Mouse (Mus musculus): ENCODE measurements around the gene Kctd6.
A peak's percentile ranks its signal among the peaks of the same experiment; 100 is the strongest.
"Not testable (repeated sequence)": the region's sequence is repeated elsewhere in the genome, so short reads cannot be mapped to it uniquely, and the experiment has no call there.

Kctd6 gene

GRCm38 (mm10) chr14:8249206-8249605 lies 35.3 kb downstream of the Kctd6 start:
- no peak for DNase-seq (ENCODE audit: low read depth, low spot score)

DNA sequence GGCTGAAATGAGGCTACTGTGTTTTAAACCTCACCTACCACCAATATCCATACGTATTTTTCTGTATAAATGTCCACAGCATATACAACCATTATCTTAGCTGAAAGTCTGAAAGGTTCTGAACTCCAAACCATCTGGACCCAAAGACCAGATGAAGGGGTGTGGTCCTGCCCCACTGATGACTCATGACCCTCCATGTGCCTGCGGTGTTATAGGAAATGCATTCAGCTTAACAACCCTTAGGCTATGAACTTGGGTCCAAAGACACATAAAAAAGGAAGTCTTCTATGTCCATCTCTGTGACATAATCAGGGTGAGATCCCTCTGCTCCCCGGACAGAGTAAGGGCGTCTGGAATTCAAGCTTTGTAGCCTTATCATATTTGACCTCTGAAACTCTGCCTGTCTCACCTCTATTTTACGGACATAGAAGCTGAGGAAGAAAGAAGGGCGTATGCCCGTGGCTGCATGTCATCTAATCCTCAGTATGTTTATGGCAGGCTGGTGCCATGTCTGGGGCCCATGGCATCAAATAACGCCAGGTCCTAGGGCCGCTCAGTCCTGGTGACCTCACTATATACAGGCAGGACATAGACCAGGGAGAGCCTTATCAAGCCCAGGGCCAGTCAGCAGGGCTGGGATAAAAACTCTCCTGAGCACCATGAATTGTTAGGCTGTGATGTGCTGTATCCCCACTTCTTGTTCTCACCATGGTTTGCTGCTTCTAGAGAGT lies 36.4 kb downstream of the Kctd6 start:
- DNase-seq (ENCODE audit: low read depth, low spot score): peak; percentile 25

DNA sequence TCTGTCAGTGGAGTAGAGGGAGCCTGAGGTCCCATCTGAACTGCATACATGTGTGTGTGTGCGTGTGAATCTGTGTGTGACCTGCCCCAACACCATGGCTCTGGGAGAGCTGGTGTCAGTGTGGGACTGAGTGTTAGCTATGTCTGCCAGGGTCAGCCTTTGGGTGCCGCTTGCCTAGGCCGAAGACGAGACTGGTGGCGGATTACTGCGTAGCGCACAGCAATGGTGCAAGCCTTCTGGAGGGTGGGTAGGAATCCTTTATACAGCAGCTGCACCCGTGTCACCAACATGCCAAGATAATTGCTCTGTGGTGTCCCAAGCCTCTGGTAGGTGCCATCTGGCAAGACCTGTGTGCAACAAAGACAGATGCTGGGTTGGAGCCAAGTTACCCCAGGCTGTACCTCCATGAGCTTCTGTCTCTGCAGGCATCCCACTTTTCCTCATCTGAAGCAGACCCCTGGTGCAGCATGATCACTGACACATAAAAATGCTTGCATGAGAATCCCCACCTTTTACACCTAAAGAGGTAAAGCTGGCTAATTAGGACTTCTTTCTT lies 37.5 kb downstream of the Kctd6 start:
- DNase-seq (ENCODE audit: low read depth, low spot score): no peak

GRCm38 (mm10) chr14:8255076-8255729 lies 41.3 kb downstream of the Kctd6 start:
- DNase-seq (ENCODE audit: low read depth, low spot score): peak; percentile 71

DNA sequence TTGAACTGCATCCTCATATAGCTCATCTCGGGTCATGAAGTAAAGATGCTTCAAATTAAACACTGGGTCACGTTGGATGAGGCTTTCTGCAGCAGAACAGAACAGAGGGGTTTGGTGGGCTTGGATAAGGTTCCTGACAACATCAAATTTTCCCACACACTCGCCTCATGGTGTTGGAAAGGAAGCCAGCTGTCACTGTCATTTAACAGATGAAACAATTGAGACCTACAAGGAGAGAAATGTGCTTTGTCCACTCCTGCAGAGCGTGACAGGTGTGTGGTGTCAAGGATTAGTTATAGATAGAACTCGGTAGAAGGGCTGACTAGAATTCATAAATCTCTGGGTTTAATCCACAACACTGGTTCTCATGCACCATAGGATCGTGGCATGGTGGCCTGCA lies 42.1 kb downstream of the Kctd6 start:
- no peak for DNase-seq (ENCODE audit: low read depth, low spot score)

- DNase-seq (ENCODE audit: low read depth, low spot score): no peak
Observed at GRCm38 (mm10) chr14:8256881-8257280, 42.9 kb downstream of the Kctd6 start.

DNA sequence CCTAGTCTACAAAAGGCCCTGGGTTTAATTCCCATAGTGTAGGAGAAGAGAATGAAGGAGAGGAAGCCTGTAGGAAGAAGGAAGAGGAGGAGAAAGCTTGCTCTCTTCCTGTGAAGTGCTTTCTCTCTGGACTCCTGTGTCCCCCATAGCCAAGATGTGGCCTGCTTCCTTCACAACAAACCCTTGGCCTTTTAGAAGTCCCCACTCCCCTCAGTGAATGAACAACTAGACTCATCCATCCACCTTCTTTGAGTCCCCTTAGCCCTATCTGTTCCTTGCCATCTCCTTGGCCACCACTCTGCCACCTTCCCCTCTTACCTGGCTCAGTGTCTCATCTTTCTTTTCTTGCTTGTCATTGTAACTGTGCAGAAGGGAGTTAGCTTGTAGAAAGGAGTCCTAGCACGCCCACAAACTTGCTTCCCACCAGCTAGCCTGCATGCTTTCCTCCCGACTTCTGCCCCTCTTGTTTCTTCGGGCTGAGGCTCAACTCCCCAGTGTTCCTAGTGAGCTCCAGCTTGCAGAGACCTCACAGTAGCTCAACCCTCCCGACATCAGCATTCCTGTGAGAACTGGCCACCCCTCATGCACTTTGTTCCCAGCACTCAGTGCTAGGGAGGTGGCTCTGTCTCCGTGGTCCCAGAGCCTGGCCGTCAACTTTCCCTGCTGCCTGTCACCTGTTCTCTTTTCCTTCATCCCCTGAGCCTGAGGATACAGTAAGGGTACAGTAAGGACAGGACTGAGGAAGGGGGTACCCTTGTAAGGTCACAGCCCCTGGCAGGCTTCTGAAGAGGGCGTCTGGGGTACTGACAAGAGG lies 43.8 kb downstream of the Kctd6 start:
- DNase-seq (ENCODE audit: low read depth, low spot score): no peak

DNA sequence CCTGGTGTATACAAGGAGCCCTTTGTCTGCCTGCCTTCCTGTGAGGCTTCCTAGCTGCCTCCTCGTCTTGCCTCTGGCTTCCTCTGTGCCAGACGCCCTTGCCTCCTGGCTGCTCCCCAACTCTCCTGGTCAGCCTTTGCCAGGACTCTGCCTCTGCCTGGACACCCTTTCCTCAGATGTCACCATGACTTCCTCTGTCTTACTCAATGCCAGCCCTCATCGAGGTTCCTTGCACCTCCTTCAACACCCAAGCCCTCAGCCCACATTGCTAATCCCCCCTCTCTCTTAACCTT lies 44.3 kb downstream of the Kctd6 start:
- peak; percentile 27 for DNase-seq (ENCODE audit: low read depth, low spot score)

DNA sequence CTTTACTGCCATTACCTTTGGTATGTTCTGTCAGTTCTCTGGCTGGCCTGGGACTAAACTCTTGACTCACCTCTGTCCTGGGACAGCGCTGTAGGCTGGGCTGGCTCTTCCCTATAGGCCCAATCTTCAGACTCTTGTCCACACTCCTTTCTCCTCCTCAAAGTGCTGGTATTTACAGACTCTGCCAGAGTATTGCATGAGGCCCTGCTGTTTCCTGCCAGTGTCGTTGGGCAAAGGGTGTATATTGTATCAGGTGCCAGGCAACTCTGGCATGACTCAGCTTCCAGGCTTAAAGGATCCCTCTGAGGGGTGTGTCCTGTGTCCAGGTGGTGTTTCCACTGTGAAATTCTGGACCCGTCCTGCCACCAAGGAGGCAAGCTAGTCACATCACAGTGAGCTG lies 44.8 kb downstream of the Kctd6 start:
- DNase-seq (ENCODE audit: low read depth, low spot score): peak; percentile 37

GRCm38 (mm10) chr14:8259166-8259565 lies 45.2 kb downstream of the Kctd6 start, which contains the start of gene Acox2:
Acox2 (minus strand) TSS chr14:8259353.
- DNase-seq (ENCODE audit: low read depth, low spot score): no peak

GRCm38 (mm10) chr14:8260214-8260613 lies 46.3 kb downstream of the Kctd6 start:
- DNase-seq (ENCODE audit: low read depth, low spot score): no peak

DNA sequence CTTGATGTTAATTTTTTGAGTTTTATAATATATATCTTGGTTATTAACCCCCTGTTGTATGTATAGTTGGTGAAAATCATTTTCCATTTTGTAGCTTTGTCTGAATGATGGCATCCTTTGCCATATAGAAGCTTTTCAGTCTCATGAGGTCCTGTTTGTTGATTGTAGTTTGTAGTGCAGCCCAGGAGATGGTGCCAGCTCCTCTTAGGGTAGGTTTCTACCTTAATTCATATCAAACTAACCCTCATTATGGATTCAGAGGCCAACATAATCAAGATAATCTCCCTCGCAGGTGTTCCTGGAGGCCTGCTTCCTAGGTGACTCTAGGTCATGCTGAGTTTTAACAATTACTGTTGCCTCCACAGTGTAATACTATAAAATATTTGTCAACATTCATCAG lies 48.3 kb downstream of the Kctd6 start:
- DNase-seq (ENCODE audit: low read depth, low spot score): no peak

GRCm38 (mm10) chr14:8264378-8264777 lies 50.4 kb downstream of the Kctd6 start:
- DNase-seq (ENCODE audit: low read depth, low spot score): no peak

DNA sequence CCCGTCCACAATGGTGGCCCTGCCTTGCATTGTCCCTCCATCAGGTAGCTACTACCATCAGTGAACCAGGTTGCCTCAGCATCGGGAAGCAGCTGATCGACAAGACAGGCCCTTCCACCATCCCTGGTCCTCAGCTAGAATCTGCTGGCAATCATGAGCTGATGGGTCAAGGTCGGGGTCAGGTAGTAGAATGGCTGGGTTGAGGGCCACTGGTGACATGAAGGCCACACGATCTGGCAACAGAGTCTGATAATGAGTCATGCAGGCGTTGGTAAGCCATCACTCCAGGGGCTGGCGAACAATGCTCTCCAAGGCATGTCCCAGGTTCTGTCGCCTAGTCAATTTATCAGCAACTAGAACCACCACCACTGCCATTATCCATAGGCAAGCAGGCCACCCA lies 57.3 kb downstream of the Kctd6 start:
- DNase-seq (ENCODE audit: low read depth, low spot score): not testable (repeated sequence)
